Mouse (Mus musculus): ENCODE measurements around the gene Hhip. TPM values are rescaled to one million over a fixed set of nuclear protein-coding genes. Genes with fewer than 3 reads are reported as not detected.

The Hhip gene
- polyA plus RNA-seq, 1 experiment from 2014 or later: 3.1 TPM

- peaks cover 5% of the 10 kb centered on the region for H3K4me1 ChIP-seq (ENCODE audit: control insufficient read depth, insufficient read depth, low read depth, low read length)
- no peaks in the 10 kb centered on the region for H3K9me3 ChIP-seq (ENCODE audit: control insufficient read depth, low read length)
- H3K27me3 ChIP-seq (replicated peaks; ENCODE audit: control insufficient read depth, insufficient read depth, low read length): peaks cover 16% of the 10 kb centered on the region
- H3K4me3 ChIP-seq (ENCODE audit: low read length): no peak overlapping the region
- no peak overlapping the region for H3K9ac ChIP-seq (ENCODE audit: low read depth, low read length)
- H3K36me3 ChIP-seq (ENCODE audit: control insufficient read depth, insufficient read depth, low read length): no peaks in the 10 kb centered on the region
- ATAC-seq: no peak
- no peak overlapping the region for H3K4me2 ChIP-seq (ENCODE audit: low read length)
- 36% methylated on average over 5 of the region's 5 CpGs for WGBS
- H3K27ac ChIP-seq (ENCODE audit: low read depth, low read length): no peak overlapping the region
These were observed 6.3 kb downstream of the Hhip start for GRCm38 (mm10) chr8:80051494-80051893.

- ATAC-seq: no peak
- no peaks in the 10 kb centered on the region for H3K4me1 ChIP-seq (ENCODE audit: control insufficient read depth, insufficient read depth, low read depth, low read length)
- H3K9ac ChIP-seq (ENCODE audit: low read depth, low read length): no peak overlapping the region
- WGBS: 81% methylated on average over 15 of the region's 15 CpGs
- H3K36me3 ChIP-seq (ENCODE audit: control insufficient read depth, insufficient read depth, low read length): no peaks in the 10 kb centered on the region
- no peak overlapping the region for H3K27ac ChIP-seq (ENCODE audit: low read depth, low read length)
- H3K9me3 ChIP-seq (ENCODE audit: control insufficient read depth, low read length): no peaks in the 10 kb centered on the region
- H3K27me3 ChIP-seq (replicated peaks; ENCODE audit: control insufficient read depth, insufficient read depth, low read length): peaks cover 16% of the 10 kb centered on the region
- H3K4me2 ChIP-seq (ENCODE audit: low read length): no peak overlapping the region
- H3K4me3 ChIP-seq (ENCODE audit: low read length): no peak overlapping the region
These were observed 8.4 kb downstream of the Hhip start for GRCm38 (mm10) chr8:80049256-80050005.

- 64% methylated on average over 4 of the region's 4 CpGs for WGBS
- ATAC-seq: no peak
- Histone ChIP-seq H3K27me3 (replicated peaks; ENCODE audit: control insufficient read depth, insufficient read depth, low read length) (peaks cover 16% of the 10 kb centered on the region), H3K27ac (ENCODE audit: low read depth, low read length) (no peak overlapping the region), H3K4me1 (ENCODE audit: control insufficient read depth, insufficient read depth, low read depth, low read length) (no peaks in the 10 kb centered on the region), H3K9me3 (ENCODE audit: control insufficient read depth, low read length) (no peaks in the 10 kb centered on the region), H3K4me2 (ENCODE audit: low read length) (no peak overlapping the region), H3K4me3 (ENCODE audit: low read length) (no peak overlapping the region), H3K9ac (ENCODE audit: low read depth, low read length) (no peak overlapping the region), H3K36me3 (ENCODE audit: control insufficient read depth, insufficient read depth, low read length) (no peaks in the 10 kb centered on the region)
These were observed 9.6 kb downstream of the Hhip start for GRCm38 (mm10) chr8:80048256-80048655.

GRCm38 (mm10) chr8:80037644-80038253 is 20.1 kb downstream of the Hhip start:
- no peak for ATAC-seq
- Histone ChIP-seq H3K27me3 (replicated peaks; ENCODE audit: control insufficient read depth, insufficient read depth, low read length) (no peaks in the 10 kb centered on the region), H3K27ac (ENCODE audit: low read depth, low read length) (no peak overlapping the region), H3K36me3 (ENCODE audit: control insufficient read depth, insufficient read depth, low read length) (no peaks in the 10 kb centered on the region), H3K9me3 (ENCODE audit: control insufficient read depth, low read length) (no peaks in the 10 kb centered on the region), H3K4me2 (ENCODE audit: low read length) (no peak overlapping the region), H3K4me1 (ENCODE audit: control insufficient read depth, insufficient read depth, low read depth, low read length) (no peaks in the 10 kb centered on the region), H3K9ac (ENCODE audit: low read depth, low read length) (no peak overlapping the region), H3K4me3 (ENCODE audit: low read length) (no peak overlapping the region)
- WGBS: 28% methylated on average over 4 of the region's 4 CpGs

- Histone ChIP-seq H3K27me3 (replicated peaks; ENCODE audit: control insufficient read depth, insufficient read depth, low read length) (no peaks in the 10 kb centered on the region), H3K4me2 (ENCODE audit: low read length) (no peak overlapping the region), H3K4me3 (ENCODE audit: low read length) (no peak overlapping the region), H3K36me3 (ENCODE audit: control insufficient read depth, insufficient read depth, low read length) (no peaks in the 10 kb centered on the region), H3K27ac (ENCODE audit: low read depth, low read length) (no peak overlapping the region), H3K9me3 (ENCODE audit: control insufficient read depth, low read length) (no peaks in the 10 kb centered on the region), H3K9ac (ENCODE audit: low read depth, low read length) (no peak overlapping the region), H3K4me1 (ENCODE audit: control insufficient read depth, insufficient read depth, low read depth, low read length) (no peaks in the 10 kb centered on the region)
- ATAC-seq: no peak
- 42% methylated on average over 3 of the region's 3 CpGs for WGBS
These were observed 25.2 kb downstream of the Hhip start for GRCm38 (mm10) chr8:80032604-80033003.

GRCm38 (mm10) chr8:80031330-80032293 is 26.2 kb downstream of the Hhip start:
- Histone ChIP-seq H3K27ac (ENCODE audit: low read depth, low read length) (no peak overlapping the region), H3K9ac (ENCODE audit: low read depth, low read length) (no peak overlapping the region), H3K27me3 (replicated peaks; ENCODE audit: control insufficient read depth, insufficient read depth, low read length) (no peaks in the 10 kb centered on the region), H3K36me3 (ENCODE audit: control insufficient read depth, insufficient read depth, low read length) (no peaks in the 10 kb centered on the region), H3K4me1 (ENCODE audit: control insufficient read depth, insufficient read depth, low read depth, low read length) (no peaks in the 10 kb centered on the region), H3K4me3 (ENCODE audit: low read length) (no peak overlapping the region), H3K9me3 (ENCODE audit: control insufficient read depth, low read length) (no peaks in the 10 kb centered on the region), H3K4me2 (ENCODE audit: low read length) (no peak overlapping the region)
- no peak for ATAC-seq
- WGBS: 54% methylated on average over 15 of the region's 15 CpGs

GRCm38 (mm10) chr8:80029631-80030030 is 28.2 kb downstream of the Hhip start:
- H3K4me1 ChIP-seq (ENCODE audit: control insufficient read depth, insufficient read depth, low read depth, low read length): no peaks in the 10 kb centered on the region
- H3K27ac ChIP-seq (ENCODE audit: low read depth, low read length): no peak overlapping the region
- H3K36me3 ChIP-seq (ENCODE audit: control insufficient read depth, insufficient read depth, low read length): no peaks in the 10 kb centered on the region
- 80% methylated on average over 6 of the region's 6 CpGs for WGBS
- H3K4me3 ChIP-seq (ENCODE audit: low read length): no peak overlapping the region
- no peaks in the 10 kb centered on the region for H3K9me3 ChIP-seq (ENCODE audit: control insufficient read depth, low read length)
- no peaks in the 10 kb centered on the region for H3K27me3 ChIP-seq (replicated peaks; ENCODE audit: control insufficient read depth, insufficient read depth, low read length)
- no peak overlapping the region for H3K9ac ChIP-seq (ENCODE audit: low read depth, low read length)
- no peak for ATAC-seq
- H3K4me2 ChIP-seq (ENCODE audit: low read length): no peak overlapping the region

GRCm38 (mm10) chr8:80020469-80020868 is 37.3 kb downstream of the Hhip start:
- H3K4me3 ChIP-seq (ENCODE audit: low read length): no peak overlapping the region
- no peaks in the 10 kb centered on the region for H3K36me3 ChIP-seq (ENCODE audit: control insufficient read depth, insufficient read depth, low read length)
- H3K9ac ChIP-seq (ENCODE audit: low read depth, low read length): no peak overlapping the region
- H3K4me1 ChIP-seq (ENCODE audit: control insufficient read depth, insufficient read depth, low read depth, low read length): no peaks in the 10 kb centered on the region
- WGBS: 93% methylated on average over 5 of the region's 5 CpGs
- no peak for ATAC-seq
- no peaks in the 10 kb centered on the region for H3K27me3 ChIP-seq (replicated peaks; ENCODE audit: control insufficient read depth, insufficient read depth, low read length)
- no peak overlapping the region for H3K4me2 ChIP-seq (ENCODE audit: low read length)
- no peak overlapping the region for H3K27ac ChIP-seq (ENCODE audit: low read depth, low read length)
- no peaks in the 10 kb centered on the region for H3K9me3 ChIP-seq (ENCODE audit: control insufficient read depth, low read length)

GRCm38 (mm10) chr8:80015818-80016217 is 42.0 kb downstream of the Hhip start:
- Histone ChIP-seq H3K9ac (ENCODE audit: low read depth, low read length) (no peak overlapping the region), H3K27ac (ENCODE audit: low read depth, low read length) (no peak overlapping the region), H3K4me3 (ENCODE audit: low read length) (no peak overlapping the region), H3K27me3 (replicated peaks; ENCODE audit: control insufficient read depth, insufficient read depth, low read length) (no peaks in the 10 kb centered on the region), H3K36me3 (ENCODE audit: control insufficient read depth, insufficient read depth, low read length) (no peaks in the 10 kb centered on the region), H3K4me1 (ENCODE audit: control insufficient read depth, insufficient read depth, low read depth, low read length) (no peaks in the 10 kb centered on the region), H3K9me3 (ENCODE audit: control insufficient read depth, low read length) (no peaks in the 10 kb centered on the region), H3K4me2 (ENCODE audit: low read length) (no peak overlapping the region)
- ATAC-seq: no peak
- WGBS: 95% methylated on average over 2 of the region's 2 CpGs
